Mouse (Mus musculus): ENCODE measurements around the gene Unc45b. TPM values are rescaled to one million over a fixed set of nuclear protein-coding genes. Genes with fewer than 3 reads are reported as not detected.
"Not testable (repeated sequence)": the region's sequence is repeated elsewhere in the genome, so short reads cannot be mapped to it uniquely, and the experiment has no call there.

Unc45b gene
- polyA plus RNA-seq, 1 experiment, result 1.0 TPM

GRCm38 (mm10) chr11:82929633-82929950, 19.2 kb downstream of the Unc45b start:
- H3K27ac ChIP-seq (ENCODE audit: insufficient read depth, low read depth, low read length), result no peak overlapping the region
- TF ChIP-seq CTCF (IDR thresholded peaks at IDR 0.05; ENCODE audit: extremely low read depth, insufficient read length, insufficient replicate concordance, low read depth, low read length) (no peak), POLR2A (IDR thresholded peaks at IDR 0.05; ENCODE audit: low read depth, low read length) (no peak)
- H3K4me1 ChIP-seq (ENCODE audit: control insufficient read depth, insufficient read depth, insufficient read length, low read length), result peaks cover 4% of the 10 kb centered on the region; the same call in 1 of the 2 replicates
- no peaks in the 10 kb centered on the region for H3K36me3 ChIP-seq (ENCODE audit: control insufficient read depth, insufficient read depth, low read length)
- H3K4me3 ChIP-seq (ENCODE audit: low read depth, low read length), result no peak overlapping the region
- WGBS, result 26% methylated on average over 3 of the region's 3 CpGs
- peaks cover 42% of the 10 kb centered on the region for H3K27me3 ChIP-seq (ENCODE audit: control insufficient read depth, insufficient read depth, low read length)

GRCm38 (mm10) chr11:82930391-82930955, 20.1 kb downstream of the Unc45b start:
- WGBS, result 6% methylated on average over 77 of the region's 85 CpGs

GRCm38 (mm10) chr11:82931161-82931560, 20.8 kb downstream of the Unc45b start:
- peaks cover 49% of the 10 kb centered on the region for H3K27me3 ChIP-seq (ENCODE audit: control insufficient read depth, insufficient read depth, low read length)
- WGBS, result 4% methylated on average over 60 of the region's 63 CpGs
- not testable (repeated sequence) for H3K4me1 ChIP-seq (ENCODE audit: control insufficient read depth, insufficient read depth, insufficient read length, low read length); H3K27ac ChIP-seq (ENCODE audit: insufficient read depth, low read depth, low read length); H3K36me3 ChIP-seq (ENCODE audit: control insufficient read depth, insufficient read depth, low read length)
- peak overlapping the region; percentile 61 for H3K4me3 ChIP-seq (ENCODE audit: low read depth, low read length)

More at GRCm38 (mm10) chr11:82930391-82930955, 20.1 kb downstream of the Unc45b start:
- H3K4me1 ChIP-seq (ENCODE audit: control insufficient read depth, insufficient read depth, insufficient read length, low read length); H3K27ac ChIP-seq (ENCODE audit: insufficient read depth, low read depth, low read length); H3K36me3 ChIP-seq (ENCODE audit: control insufficient read depth, insufficient read depth, low read length): not testable (repeated sequence)
- Histone ChIP-seq H3K27me3 (ENCODE audit: control insufficient read depth, insufficient read depth, low read length) (peaks cover 44% of the 10 kb centered on the region), H3K4me3 (ENCODE audit: low read depth, low read length) (0 out of 2 replicates have a peak overlapping the region, but pooled peaks have one; percentile 25)

- H3K27me3 ChIP-seq (ENCODE audit: control insufficient read depth, insufficient read depth, low read length), result peaks cover 56% of the 10 kb centered on the region
- WGBS, result 3% methylated on average over 116 of the region's 119 CpGs
- peak overlapping the region; percentile 61 for H3K4me3 ChIP-seq (ENCODE audit: low read depth, low read length)
- not testable (repeated sequence) for H3K4me1 ChIP-seq (ENCODE audit: control insufficient read depth, insufficient read depth, insufficient read length, low read length); H3K36me3 ChIP-seq (ENCODE audit: control insufficient read depth, insufficient read depth, low read length); H3K27ac ChIP-seq (ENCODE audit: insufficient read depth, low read depth, low read length)
Measured at GRCm38 (mm10) chr11:82931671-82932450, 21.5 kb downstream of the Unc45b start.

- WGBS, result 1% methylated on average over 29 of the region's 29 CpGs
Measured at GRCm38 (mm10) chr11:82933186-82933585, 22.8 kb downstream of the Unc45b start.

GRCm38 (mm10) chr11:82943336-82943735, 33.0 kb downstream of the Unc45b start:
- no peak overlapping the region for H3K4me3 ChIP-seq (ENCODE audit: low read depth, low read length)
- H3K4me1 ChIP-seq (ENCODE audit: control insufficient read depth, insufficient read depth, insufficient read length, low read length), result no peaks in the 10 kb centered on the region
- no peaks in the 10 kb centered on the region for H3K27me3 ChIP-seq (ENCODE audit: control insufficient read depth, insufficient read depth, low read length)
- 59% methylated on average over 6 of the region's 6 CpGs for WGBS
- no peak for TF ChIP-seq POLR2A (IDR thresholded peaks at IDR 0.05; ENCODE audit: low read depth, low read length)
- no peak for TF ChIP-seq CTCF (IDR thresholded peaks at IDR 0.05; ENCODE audit: extremely low read depth, insufficient read length, insufficient replicate concordance, low read depth, low read length)
- H3K36me3 ChIP-seq (ENCODE audit: control insufficient read depth, insufficient read depth, low read length), result no peaks in the 10 kb centered on the region
- no peak overlapping the region for H3K27ac ChIP-seq (ENCODE audit: insufficient read depth, low read depth, low read length)

More at GRCm38 (mm10) chr11:82933186-82933585, 22.8 kb downstream of the Unc45b start:
- Histone ChIP-seq H3K27me3 (ENCODE audit: control insufficient read depth, insufficient read depth, low read length) (peaks cover 57% of the 10 kb centered on the region), H3K36me3 (ENCODE audit: control insufficient read depth, insufficient read depth, low read length) (no peaks in the 10 kb centered on the region), H3K4me3 (ENCODE audit: low read depth, low read length) (peak overlapping the region; percentile 61), H3K4me1 (ENCODE audit: control insufficient read depth, insufficient read depth, insufficient read length, low read length) (peaks cover 4% of the 10 kb centered on the region; the same call in 1 of the 2 replicates), H3K27ac (ENCODE audit: insufficient read depth, low read depth, low read length) (no peak overlapping the region)
- TF ChIP-seq POLR2A (IDR thresholded peaks at IDR 0.05; ENCODE audit: low read depth, low read length), result no peak
- no peak for TF ChIP-seq CTCF (IDR thresholded peaks at IDR 0.05; ENCODE audit: extremely low read depth, insufficient read length, insufficient replicate concordance, low read depth, low read length)

- 35% methylated on average over 2 of the region's 2 CpGs for WGBS
- TF ChIP-seq CTCF (IDR thresholded peaks at IDR 0.05; ENCODE audit: extremely low read depth, insufficient read length, insufficient replicate concordance, low read depth, low read length), result no peak
- no peak for TF ChIP-seq POLR2A (IDR thresholded peaks at IDR 0.05; ENCODE audit: low read depth, low read length)
Measured at GRCm38 (mm10) chr11:82945636-82946035, 35.3 kb downstream of the Unc45b start.

More at GRCm38 (mm10) chr11:82945636-82946035, 35.3 kb downstream of the Unc45b start:
- H3K27me3 ChIP-seq (ENCODE audit: control insufficient read depth, insufficient read depth, low read length), result no peaks in the 10 kb centered on the region; the same call in 1 of the 2 replicates
- H3K4me3 ChIP-seq (ENCODE audit: low read depth, low read length), result no peak overlapping the region
- no peak overlapping the region for H3K27ac ChIP-seq (ENCODE audit: insufficient read depth, low read depth, low read length)
- no peaks in the 10 kb centered on the region for H3K4me1 ChIP-seq (ENCODE audit: control insufficient read depth, insufficient read depth, insufficient read length, low read length)
- no peaks in the 10 kb centered on the region for H3K36me3 ChIP-seq (ENCODE audit: control insufficient read depth, insufficient read depth, low read length)

Measured in small intestine, adult 2 months (tissue).